Mouse (Mus musculus) thymus, adult 2 months (tissue): ENCODE results near the gene Cmtr2. TPM values are rescaled to one million over a fixed set of nuclear protein-coding genes. Genes with fewer than 3 reads are reported as not detected.

Source experiments
- DNase-seq: peaks from one replicate; pipeline ENCODE4 v3.0.0; 2021
- H3K27ac ChIP-seq: fragments of 200-500 bp; 2 replicates; pipeline ENCODE4 v1.5.1; 2012; ENCODE audit warnings: low read length, control low read depth; ENCODE audit not compliant: control insufficient read depth, insufficient read depth
- H3K27me3 ChIP-seq: fragments of 200-500 bp; 2 replicates; pipeline ENCODE4 v1.6.1; 2012; ENCODE audit warnings: mild to moderate bottlenecking, low read length, moderate library complexity, mixed read lengths; ENCODE audit not compliant: control insufficient read depth, insufficient read depth
- H3K36me3 ChIP-seq: fragments of 200-500 bp; 2 replicates; pipeline ENCODE4 v1.6.1; 2012; ENCODE audit warnings: mild to moderate bottlenecking, low read length, moderate library complexity; ENCODE audit not compliant: control insufficient read depth, insufficient read depth
- H3K4me1 ChIP-seq: fragments of 200-500 bp; replicated peaks from 2 replicates; pipeline ENCODE4 v1.6.1; 2012; ENCODE audit warnings: low read length; ENCODE audit not compliant: control insufficient read depth, insufficient read depth
- H3K4me3 ChIP-seq: fragments of 200-500 bp; 2 replicates; pipeline ENCODE4 v1.5.1; 2012; ENCODE audit warnings: mild to moderate bottlenecking, low read length, control low read depth, moderate library complexity; ENCODE audit not compliant: control insufficient read depth, insufficient read depth
- CTCF ChIP-seq: fragments of 200-500 bp; IDR thresholded peaks from 2 replicates; pipeline ENCODE4 v1.5.1; 2012; ENCODE audit warnings: mild to moderate bottlenecking, control low read depth, low read length, moderate library complexity, borderline replicate concordance; ENCODE audit not compliant: control insufficient read depth, poor library complexity, insufficient read depth; ENCODE audit errors: extremely low read depth
- POLR2A ChIP-seq: fragments of 200-500 bp; IDR thresholded peaks from 2 replicates; pipeline ENCODE4 v1.6.1; 2012; ENCODE audit warnings: mild to moderate bottlenecking, low read length, control low read depth, moderate library complexity; ENCODE audit not compliant: control insufficient read depth, poor library complexity, insufficient read depth; ENCODE audit errors: extremely low read depth
- WGBS: fragments of 180-500 bp; shearing (Covaris S2); methylation state at CpG from one replicate; pipeline ENCODE4 v1.1.7; 2018; 5-methylcytosine and 5-hydroxymethylcytosine counted together
- polyA plus RNA-seq: library from polyadenylated mRNA; depleted of rRNA; stranded (reverse); fragments of >200 nt; gene quantifications from 2 replicates; pipeline ENCODE4 v1.2.3, GENCODE M21; 2012; rRNA removed

Cmtr2 gene
- polyA plus RNA-seq, 1 experiment: 6.4 TPM

DNA sequence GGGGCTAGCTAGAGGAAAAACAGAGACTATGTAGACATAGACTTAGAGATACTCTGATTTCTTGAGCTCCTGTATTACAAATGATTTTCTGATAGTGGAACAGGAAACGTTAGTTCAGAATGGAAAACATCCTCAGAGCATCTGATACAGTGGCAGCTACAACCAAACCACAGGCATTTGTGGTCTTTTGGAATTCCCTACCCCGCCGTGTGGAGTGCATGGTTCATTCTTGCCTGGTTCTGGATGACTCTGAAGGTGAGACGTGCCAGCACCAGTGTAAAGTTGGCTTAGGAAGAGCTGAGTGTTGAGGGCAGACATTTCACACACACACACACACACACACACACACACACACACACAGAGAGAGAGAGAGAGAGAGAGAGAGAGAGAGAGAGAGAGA, 38.5 kb downstream of the Cmtr2 start:
- no peak for DNase-seq
- WGBS: 66% methylated on average over 4 of the region's 4 CpGs

DNA sequence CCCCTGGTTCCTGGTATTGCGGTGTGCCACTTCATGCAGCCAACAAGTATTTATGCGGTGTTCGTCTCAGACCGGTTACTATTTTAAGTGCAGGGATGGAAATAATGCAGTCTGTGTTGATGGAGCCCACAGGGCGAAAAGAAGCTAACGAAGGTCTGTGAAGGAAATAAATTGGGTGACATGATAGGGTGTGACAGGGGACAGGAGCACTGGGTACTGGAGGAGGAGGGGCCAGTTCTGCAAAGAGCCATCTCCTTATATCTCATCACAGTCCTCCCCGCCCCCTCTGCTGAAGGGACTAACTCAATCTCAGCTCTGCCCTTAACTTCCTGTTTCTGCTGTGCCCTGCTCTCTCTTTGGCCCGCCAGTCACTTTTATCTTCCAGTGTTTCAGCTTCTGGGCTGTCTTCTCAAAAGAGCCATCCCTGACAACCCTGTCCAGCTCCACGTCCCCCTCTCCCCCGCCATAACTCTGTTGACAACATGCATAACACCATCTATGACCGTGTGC, 50.4 kb downstream of the Cmtr2 start:
- Histone ChIP-seq H3K36me3 (no peaks in the 10 kb centered on the region), H3K4me1 (no peaks in the 10 kb centered on the region), H3K27me3 (no peaks in the 10 kb centered on the region; the same call in 1 of the 2 replicates), H3K4me3 (no peak overlapping the region), H3K27ac (no peak overlapping the region)
- no peak for TF ChIP-seq POLR2A
- no peak for DNase-seq
- WGBS: 68% methylated on average over 11 of the region's 11 CpGs

More for the DNA sequence above, 38.5 kb downstream of the Cmtr2 start:
- Histone ChIP-seq H3K36me3 (no peaks in the 10 kb centered on the region), H3K27ac (no peak overlapping the region), H3K4me1 (no peaks in the 10 kb centered on the region), H3K27me3 (no peaks in the 10 kb centered on the region), H3K4me3 (no peak overlapping the region)
- no peak for TF ChIP-seq POLR2A
- no peak for TF ChIP-seq CTCF

DNA sequence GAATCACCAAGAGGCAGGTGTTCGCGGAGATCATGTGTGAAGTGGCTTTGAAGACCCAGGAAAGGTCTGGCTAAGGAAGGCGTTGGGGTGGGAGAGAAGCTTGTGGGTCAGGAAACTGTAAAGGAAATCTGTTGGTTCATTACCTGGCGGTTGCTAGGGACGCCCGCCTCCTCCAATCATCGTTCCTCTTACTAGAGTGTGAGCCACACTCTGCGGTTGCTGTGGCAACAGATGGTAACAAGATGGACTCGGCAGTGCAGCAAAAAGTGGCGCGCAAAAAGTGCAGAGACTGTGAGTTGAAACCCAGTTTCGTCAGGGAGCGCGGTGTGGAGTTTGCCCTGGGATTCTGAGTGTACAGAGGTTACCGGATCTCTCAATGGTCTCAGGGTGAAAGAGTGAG, 51.3 kb downstream of the Cmtr2 start, which contains the start of gene Hydin:
Gene Hydin (plus strand): TSS at position 237 of the 400 bp plus-strand sequence.
- Histone ChIP-seq H3K36me3 (no peaks in the 10 kb centered on the region), H3K4me3 (no peak within 1 kb of the TSS)

DNA sequence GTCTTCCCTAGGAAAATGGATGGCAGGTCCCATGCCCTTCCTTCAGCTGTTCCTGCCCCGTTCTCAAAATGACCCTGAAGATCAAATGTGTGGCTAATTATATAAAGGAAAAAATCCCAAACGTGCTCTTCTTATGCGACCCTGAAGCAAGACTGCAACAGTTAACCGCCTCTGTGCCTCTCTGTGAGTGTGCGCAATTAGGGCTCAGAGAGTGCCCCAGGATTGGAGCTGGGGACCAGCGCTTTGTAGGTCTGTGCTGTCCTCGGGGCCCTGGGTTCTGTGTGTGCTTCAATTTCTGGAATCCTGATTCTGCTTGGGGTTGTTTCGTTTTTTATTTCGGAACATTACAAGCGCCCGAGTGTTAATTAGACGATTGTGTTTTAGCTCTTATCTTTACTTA, 51.8 kb downstream of the Cmtr2 start:
- WGBS: 34% methylated on average over 12 of the region's 12 CpGs
- Histone ChIP-seq H3K27ac (no peak overlapping the region), H3K27me3 (no peaks in the 10 kb centered on the region), H3K36me3 (no peaks in the 10 kb centered on the region), H3K4me1 (no peaks in the 10 kb centered on the region), H3K4me3 (no peak overlapping the region)
- no peak for DNase-seq
- no peak for TF ChIP-seq POLR2A

More for the DNA sequence above, 51.3 kb downstream of the Cmtr2 start, which contains the start of gene Hydin:
- TF ChIP-seq CTCF (no peak), POLR2A (no peak)
- Histone ChIP-seq H3K4me1 (no peaks in the 10 kb centered on the region), H3K27ac (no peak within 1 kb of the TSS), H3K27me3 (no peaks in the 10 kb centered on the region; the same call in 1 of the 2 replicates)
- no peak for DNase-seq
- WGBS: 4% methylated on average over 15 of the region's 15 CpGs

DNA sequence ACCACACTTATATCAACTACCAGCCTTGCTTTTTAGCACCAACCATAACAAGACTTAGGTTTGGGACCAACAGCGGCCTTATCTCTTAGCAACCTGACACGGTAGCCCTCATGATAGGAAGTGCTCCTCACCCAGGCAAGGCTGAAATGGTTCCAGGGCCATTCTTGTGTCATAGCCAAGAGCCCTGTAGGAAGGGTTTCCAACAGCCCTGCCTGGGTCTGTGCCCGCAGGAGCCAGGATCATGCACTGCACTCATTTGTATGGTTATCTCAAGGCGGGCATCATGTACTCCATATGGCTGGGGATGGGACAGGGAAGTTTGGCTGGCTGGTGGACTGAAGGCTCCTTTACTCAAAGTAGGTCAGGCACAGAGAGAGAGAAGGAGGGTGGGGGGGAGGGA, 55.2 kb downstream of the Cmtr2 start:
- no peaks in the 10 kb centered on the region for H3K4me1 ChIP-seq
- 94% methylated on average over 4 of the region's 4 CpGs for WGBS
- TF ChIP-seq POLR2A: no peak
- no peak for TF ChIP-seq CTCF
- no peaks in the 10 kb centered on the region for H3K36me3 ChIP-seq
- no peak for DNase-seq
- no peaks in the 10 kb centered on the region for H3K27me3 ChIP-seq
- no peak overlapping the region for H3K27ac ChIP-seq
- no peak overlapping the region for H3K4me3 ChIP-seq

DNA sequence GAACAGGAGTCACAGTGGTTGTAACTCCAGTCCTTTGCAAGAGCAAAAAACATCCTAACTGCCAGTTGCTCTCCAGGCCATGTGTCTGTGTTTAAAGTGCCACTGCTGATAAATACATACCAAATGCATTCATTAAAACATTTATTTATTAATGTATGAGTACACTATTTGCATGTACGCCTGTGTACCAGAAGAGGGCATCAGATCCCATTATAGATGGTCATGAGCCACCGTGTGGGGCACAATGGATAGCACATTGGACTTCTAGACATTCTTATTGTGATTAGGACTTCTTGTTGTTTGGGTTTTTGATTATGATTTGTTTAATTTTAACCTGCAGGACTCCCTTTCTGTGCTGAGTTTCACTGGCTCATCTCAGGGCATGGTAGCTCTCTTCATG, 57.9 kb downstream of the Cmtr2 start:
- no peak for DNase-seq
- 74% methylated on average over 2 of the region's 2 CpGs for WGBS
- Histone ChIP-seq H3K4me3 (no peak overlapping the region), H3K36me3 (no peaks in the 10 kb centered on the region), H3K27me3 (no peaks in the 10 kb centered on the region), H3K27ac (no peak overlapping the region), H3K4me1 (no peaks in the 10 kb centered on the region)
- TF ChIP-seq CTCF: no peak
- TF ChIP-seq POLR2A: no peak

Other genes with a start within 250 kb of the Cmtr2 start
- 0.61 and 2.6 TPM in 2 replicates for gene Tat, start 225.2 kb upstream of the Cmtr2 start, polyA plus RNA-seq
- 1.4 and 2.9 TPM in 2 replicates for gene Chst4, start 175.9 kb upstream of the Cmtr2 start, polyA plus RNA-seq
- 0.14 and 0.30 TPM in 2 replicates for gene Zfp612, start 135.9 kb upstream of the Cmtr2 start, polyA plus RNA-seq
- gene Gm21964, start 114.5 kb upstream of the Cmtr2 start, polyA plus RNA-seq: 0.12 TPM in 1 of 2 replicates, not detected in the other
- gene Gm17720, start 112.9 kb upstream of the Cmtr2 start, polyA plus RNA-seq: not detected in 2 replicates
- 0.73 and 0.84 TPM in 2 replicates for gene Calb2, start 47.5 kb upstream of the Cmtr2 start, polyA plus RNA-seq
- 0.13 and 0.19 TPM in 2 replicates for gene Hydin, start 51.3 kb downstream of the Cmtr2 start, polyA plus RNA-seq